Mouse (Mus musculus): Measurements from ENCODE around the gene Gm42372.

DNA sequence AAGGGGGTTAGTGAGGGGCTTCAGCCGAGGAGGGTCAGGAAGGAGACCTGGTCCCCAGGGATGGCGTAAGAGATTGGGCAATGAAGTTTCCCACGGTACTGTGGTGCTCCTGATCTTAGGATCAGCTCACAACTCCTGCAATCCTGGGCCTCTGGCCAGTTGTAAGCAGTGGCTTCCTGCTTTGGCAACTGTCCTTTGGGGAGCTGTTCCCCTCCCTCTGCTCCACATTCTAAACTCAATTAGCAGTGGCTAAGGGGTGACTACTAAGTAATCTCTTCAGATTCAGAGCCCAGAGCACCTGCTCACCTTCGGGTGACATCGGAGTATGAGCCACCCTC lies 27.1 kb downstream of the Gm42372 start:
- TF ChIP-seq CTCF (IDR thresholded peaks at IDR 0.05; ENCODE audit: low read depth) (no peak), EP300 (IDR thresholded peaks at IDR 0.05; ENCODE audit: low read depth) (no peak)

Measured in liver, embryonic 14.5 days (tissue).